Mouse (Mus musculus): ENCODE data around the gene Trappc12.

DNA sequence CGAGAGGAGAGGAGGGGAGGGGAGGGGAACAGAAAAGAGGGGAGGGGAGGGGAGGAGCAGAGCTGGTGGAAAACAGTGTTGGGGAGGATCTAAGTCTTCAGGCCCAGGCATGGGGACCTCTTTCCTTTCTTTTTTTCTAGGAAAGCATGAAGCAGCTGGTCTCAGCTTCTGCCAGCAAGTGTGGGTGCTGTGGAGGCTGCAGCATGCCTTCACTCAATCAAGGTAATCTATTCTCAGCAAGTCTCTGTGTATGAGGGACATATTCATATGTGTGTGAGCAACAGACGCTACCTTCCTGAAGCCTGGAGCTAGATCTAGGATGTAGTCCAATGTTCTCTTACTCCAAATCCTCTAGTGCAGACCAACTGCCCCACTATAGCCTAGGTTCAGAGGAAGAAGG is 43.4 kb upstream of the Trappc12 start:
- TF ChIP-seq CTCF (conservative IDR thresholded peaks at IDR 0.05; ENCODE audit: insufficient read depth, insufficient read length, low read depth, low read length) (no peak), POLR2A (IDR thresholded peaks at IDR 0.05; ENCODE audit: low read depth, low read length) (no peak)
